Mouse (Mus musculus) heart, postnatal 0 days (tissue): ENCODE measurements at regions not wholly inside any gene's neighbourhood (a gene's known extent, or its start where the extent isn't known, plus 50 kb on each side); places are given as distances from the start of the nearest gene placed in this dataset.

Experiments used
- ATAC-seq: fragments of 200-750 bp; cut with Nextera tagmentation; 2 replicates; pipeline ENCODE4 v1.8.0; 2017; ENCODE audit warnings: low read depth, moderate number of reproducible peaks, moderate library complexity; ENCODE audit not compliant: insufficient read depth
- DNase-seq: peaks from one replicate; pipeline ENCODE4 v3.0.0-alpha.2; 2016; ENCODE audit warnings: low spot score
- H3K27ac ChIP-seq: fragments of 300-500 bp; sonication (generic); 2 replicates; pipeline ENCODE4 v1.5.1; 2014; ENCODE audit warnings: low read depth, mild to moderate bottlenecking
- H3K27me3 ChIP-seq: fragments of 300-500 bp; sonication (generic); 2 replicates; pipeline ENCODE4 v1.6.1; 2014; ENCODE audit warnings: low read length, mixed read lengths; ENCODE audit not compliant: control insufficient read depth, insufficient read depth
- H3K36me3 ChIP-seq: fragments of 300-500 bp; sonication (generic); replicated peaks from 2 replicates; pipeline ENCODE4 v1.6.1; 2014; ENCODE audit warnings: low read length, mixed read lengths; ENCODE audit not compliant: control insufficient read depth, insufficient read depth
- H3K4me1 ChIP-seq: fragments of 300-500 bp; sonication (generic); 2 replicates; pipeline ENCODE4 v1.6.1; 2014; ENCODE audit warnings: antibody characterized with exemption; ENCODE audit not compliant: control insufficient read depth, insufficient read depth
- H3K4me2 ChIP-seq: fragments of 300-500 bp; sonication (generic); 2 replicates; pipeline ENCODE4 v1.6.1; 2014; ENCODE audit warnings: low read depth, mild to moderate bottlenecking, low read length, moderate library complexity
- H3K4me3 ChIP-seq: fragments of 300-500 bp; sonication (generic); 2 replicates; pipeline ENCODE4 v1.5.1; 2014; ENCODE audit warnings: low read depth, low read length
- H3K9ac ChIP-seq: fragments of 300-500 bp; sonication (generic); replicated peaks from 2 replicates; pipeline ENCODE4 v1.6.1; 2014; ENCODE audit warnings: low read depth, low read length, mixed read lengths
- H3K9me3 ChIP-seq: fragments of 300-500 bp; sonication (generic); replicated peaks from 2 replicates; pipeline ENCODE4 v1.6.1; 2016; ENCODE audit warnings: low read length; ENCODE audit not compliant: control insufficient read depth
- CTCF ChIP-seq: IDR thresholded peaks from 2 replicates; pipeline ENCODE4 v1.5.1; 2016; ENCODE audit warnings: antibody characterized with exemption, control low read depth, low read depth
- EP300 ChIP-seq: IDR thresholded peaks from 2 replicates; pipeline ENCODE4 v1.6.1; 2016; ENCODE audit warnings: antibody characterized with exemption, low read depth
- WGBS: fragments of 180-500 bp; shearing (Covaris S2); extraction: QIAGEN DNeasy Blood & Tissue Kit; methylation state at CpG from one replicate; pipeline ENCODE4 v1.1.7; 2014; 5-methylcytosine and 5-hydroxymethylcytosine counted together

DNA sequence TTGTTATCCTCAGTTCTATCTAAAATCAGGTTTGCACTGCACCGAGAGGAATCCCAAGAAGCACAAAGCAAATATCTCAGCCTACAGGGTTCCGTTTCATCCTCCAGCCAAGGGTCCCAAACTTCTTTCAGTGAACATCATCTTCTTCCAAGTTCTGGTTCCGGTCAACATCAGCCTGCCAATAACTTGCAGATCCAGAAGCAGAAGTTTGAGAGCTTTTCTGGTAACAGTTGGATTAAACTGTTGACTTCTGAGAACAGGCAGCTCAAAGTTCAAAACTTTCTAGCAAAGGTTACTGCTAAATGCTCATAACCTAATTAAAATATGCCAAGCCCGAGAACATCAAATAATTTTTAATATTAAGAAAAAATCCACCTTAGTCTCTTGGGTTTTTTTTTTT lies 237.0 kb upstream of the Gm37988 start:
- Histone ChIP-seq H3K9me3 (0 out of 2 replicates have a peak, but pooled peaks cover 4% of the 10 kb centered on the region), H3K27ac (no peak overlapping the region), H3K4me3 (no peak overlapping the region), H3K9ac (no peak overlapping the region), H3K4me2 (no peak overlapping the region), H3K4me1 (0 out of 2 replicates have a peak, but pooled peaks cover 4% of the 10 kb centered on the region), H3K36me3 (no peaks in the 10 kb centered on the region), H3K27me3 (no peaks in the 10 kb centered on the region)
- DNase-seq (no peak), ATAC-seq (no peak)
- TF ChIP-seq CTCF, result no peak
- no peak for TF ChIP-seq EP300
- 95% methylated on average over 4 of the region's 4 CpGs for WGBS

DNA sequence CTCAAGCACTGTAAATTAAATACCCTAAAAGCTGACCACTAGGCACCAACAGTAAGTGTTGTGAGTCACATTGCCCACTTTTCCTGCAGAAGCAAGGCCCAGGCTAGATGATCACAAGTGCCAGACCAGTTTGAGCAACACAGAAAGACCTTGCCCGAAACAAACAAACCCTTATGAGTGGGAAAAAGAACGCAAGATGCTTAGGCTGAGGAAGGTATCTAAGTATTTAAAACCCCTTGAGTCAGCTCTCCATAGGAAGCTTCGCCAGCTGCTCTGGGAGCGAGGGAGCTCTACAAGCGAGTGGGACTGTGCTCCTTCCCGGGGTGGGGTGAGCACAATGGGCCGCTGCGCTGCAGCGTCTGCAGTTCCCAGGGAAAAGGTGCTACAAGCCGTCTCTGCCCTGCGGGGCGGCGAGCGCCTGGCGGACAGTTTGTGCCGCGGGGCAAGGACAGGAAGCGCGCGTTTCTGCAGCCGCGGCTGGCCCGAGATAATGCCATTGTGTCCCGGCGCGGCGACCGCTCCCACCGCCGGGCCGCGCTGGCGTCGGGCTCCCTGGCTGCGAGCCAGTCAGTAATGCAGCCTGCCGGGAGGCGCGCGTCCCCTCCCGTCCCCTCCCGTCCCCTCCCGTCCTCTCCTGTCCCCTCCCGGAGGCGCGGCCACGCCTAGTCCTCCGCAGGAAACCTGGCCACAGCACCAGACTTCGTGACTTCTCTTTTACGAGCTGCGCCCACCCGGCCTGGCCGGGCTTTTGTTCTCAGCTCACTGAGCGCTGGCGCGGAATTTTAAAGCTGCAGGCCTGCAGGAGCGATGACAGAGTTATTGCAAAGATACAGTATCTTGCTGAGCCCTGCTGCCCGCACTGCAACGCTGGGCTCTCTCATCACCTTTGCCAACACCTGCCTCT lies 236.1 kb upstream of the Gm37988 start:
- Histone ChIP-seq H3K4me1 (0 out of 2 replicates have a peak, but pooled peaks cover 4% of the 10 kb centered on the region), H3K27me3 (no peaks in the 10 kb centered on the region), H3K9me3 (0 out of 2 replicates have a peak, but pooled peaks cover 4% of the 10 kb centered on the region), H3K27ac (peak overlapping the region; percentile 78), H3K4me2 (peak overlapping the region; percentile 83), H3K9ac (peak overlapping the region; percentile 55; the same call in 1 of the 2 replicates), H3K36me3 (no peaks in the 10 kb centered on the region), H3K4me3 (peak overlapping the region; percentile 53)
- WGBS, result 1% methylated on average over 57 of the region's 58 CpGs
- peak; percentile 68 for DNase-seq
- peak; percentile 87 for TF ChIP-seq EP300
- TF ChIP-seq CTCF, result 0 out of 2 replicates have a peak, but pooled peaks have one; percentile 17
- ATAC-seq, result peak; percentile 93

DNA sequence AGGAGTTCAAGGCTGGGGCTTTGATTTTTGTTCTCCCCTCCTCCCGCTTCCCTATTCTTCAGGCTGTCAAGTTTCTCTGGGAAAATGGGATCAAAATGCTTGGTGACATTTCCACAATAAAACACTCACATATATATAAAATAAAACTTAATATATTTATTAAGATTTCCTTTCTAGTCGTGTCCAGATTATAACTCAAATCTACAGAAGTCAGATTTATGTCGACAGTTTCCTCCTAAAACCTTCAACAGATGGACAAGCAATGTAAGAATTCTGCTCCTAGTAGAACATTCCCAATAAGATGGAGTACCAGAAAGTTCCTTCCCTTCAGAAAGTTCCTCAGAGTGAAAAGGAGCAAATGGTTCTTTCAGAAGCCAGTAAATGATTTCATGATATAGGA lies 235.4 kb upstream of the Gm37988 start:
- peak overlapping the region; percentile 78; the same call in 1 of the 2 replicates for H3K27ac ChIP-seq
- 54% methylated on average over 3 of the region's 3 CpGs for WGBS

DNA sequence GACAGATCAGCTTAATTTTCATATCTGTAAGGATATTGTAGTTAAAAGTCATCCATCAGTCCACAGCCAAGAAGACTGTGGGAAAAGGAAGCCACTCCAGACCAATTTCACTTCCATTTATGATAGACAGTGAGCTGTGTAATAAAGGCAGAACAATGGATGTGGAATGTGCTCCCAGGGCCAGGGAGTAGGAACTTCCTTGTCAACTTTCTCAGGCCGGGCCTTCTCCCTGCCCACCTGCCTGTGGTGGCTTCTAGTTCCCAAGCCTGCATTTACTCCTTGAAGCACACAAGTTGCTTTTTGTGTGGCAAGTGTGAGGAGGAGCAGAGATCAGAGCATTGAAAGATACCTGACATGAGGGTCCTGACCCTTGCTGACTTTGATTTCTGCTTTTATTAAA lies 233.6 kb upstream of the Gm37988 start:
- no peaks in the 10 kb centered on the region for H3K27me3 ChIP-seq
- 0 out of 2 replicates have a peak, but pooled peaks cover 4% of the 10 kb centered on the region for H3K4me1 ChIP-seq
- TF ChIP-seq EP300 (no peak), CTCF (no peak)
- DNase-seq, result no peak
- no peak overlapping the region for H3K27ac ChIP-seq
- ATAC-seq, result no peak
- 47% methylated on average over 1 of the region's 1 CpGs for WGBS
- no peaks in the 10 kb centered on the region for H3K36me3 ChIP-seq
- H3K9me3 ChIP-seq, result no peaks in the 10 kb centered on the region
- no peak overlapping the region for H3K9ac ChIP-seq
- no peak overlapping the region for H3K4me2 ChIP-seq
- H3K4me3 ChIP-seq, result no peak overlapping the region

More for the DNA sequence above, 235.4 kb upstream of the Gm37988 start:
- no peaks in the 10 kb centered on the region for H3K36me3 ChIP-seq
- ATAC-seq (no peak), DNase-seq (no peak)
- peak overlapping the region; percentile 53 for H3K4me3 ChIP-seq
- no peak overlapping the region for H3K9ac ChIP-seq
- H3K4me2 ChIP-seq, result peak overlapping the region; percentile 83
- no peaks in the 10 kb centered on the region for H3K27me3 ChIP-seq
- 0 out of 2 replicates have a peak, but pooled peaks cover 4% of the 10 kb centered on the region for H3K4me1 ChIP-seq
- 0 out of 2 replicates have a peak, but pooled peaks cover 4% of the 10 kb centered on the region for H3K9me3 ChIP-seq
- no peak for TF ChIP-seq EP300
- TF ChIP-seq CTCF, result no peak

DNA sequence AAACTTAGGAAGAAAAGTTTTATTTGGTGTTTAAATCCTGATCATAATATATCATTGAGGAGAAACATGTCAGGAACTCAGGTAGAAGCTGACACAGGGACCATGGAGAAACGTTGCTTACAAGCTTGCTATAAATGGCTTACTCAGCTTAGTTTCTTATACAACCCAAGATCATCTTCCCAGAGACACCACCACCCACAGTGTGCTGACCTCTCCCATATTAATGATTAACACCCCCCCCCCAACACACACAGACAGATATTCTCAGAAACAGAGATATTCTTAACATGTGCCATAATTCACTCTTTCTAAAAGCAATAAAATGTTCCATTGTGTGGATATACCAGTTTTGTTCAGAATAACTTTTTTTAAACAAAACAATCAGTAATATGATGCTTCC lies 230.7 kb upstream of the Gm37988 start:
- Histone ChIP-seq H3K27ac (no peak overlapping the region), H3K9me3 (no peaks in the 10 kb centered on the region), H3K27me3 (no peaks in the 10 kb centered on the region), H3K4me2 (no peak overlapping the region), H3K4me3 (no peak overlapping the region), H3K4me1 (no peaks in the 10 kb centered on the region), H3K9ac (no peak overlapping the region), H3K36me3 (no peaks in the 10 kb centered on the region)
- ATAC-seq (no peak), DNase-seq (no peak)
- 48% methylated on average over 1 of the region's 1 CpGs for WGBS
- no peak for TF ChIP-seq CTCF
- TF ChIP-seq EP300, result no peak
